Mouse (Mus musculus): ENCODE measurements around the gene Fam110a.

DNA sequence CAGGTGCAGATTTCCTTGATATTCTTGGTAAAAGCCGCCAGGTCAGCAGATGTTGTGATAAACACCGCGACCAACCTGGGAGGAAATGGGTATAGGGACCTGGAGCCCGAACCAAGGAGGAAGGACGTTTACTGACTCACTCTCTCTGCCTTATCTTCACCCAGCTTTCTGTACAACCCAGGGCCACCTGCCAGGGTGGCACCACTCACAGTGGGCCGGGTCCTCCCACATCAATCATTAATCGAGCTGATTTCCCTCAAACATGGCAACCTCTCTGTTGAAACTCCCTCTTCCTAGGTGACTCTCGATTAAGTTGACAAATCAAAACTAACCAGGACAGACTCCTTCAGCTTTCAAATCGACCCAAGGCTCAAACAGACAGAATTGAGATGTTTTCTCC, 30.2 kb upstream of the Fam110a start:
- no peak for TF ChIP-seq CTCF (IDR thresholded peaks at IDR 0.05; ENCODE audit: control insufficient read depth, insufficient read depth, insufficient read length)
- no peak for TF ChIP-seq MYOG (IDR thresholded peaks at IDR 0.05; ENCODE audit: control insufficient read depth, extremely low read depth, insufficient read length)
- no peak for TF ChIP-seq MAX (IDR thresholded peaks at IDR 0.05)
- TF ChIP-seq CEBPB (IDR thresholded peaks at IDR 0.05; ENCODE audit: low read depth) = no peak
- no peak for TF ChIP-seq USF1 (IDR thresholded peaks at IDR 0.05; ENCODE audit: low read depth)
- TF ChIP-seq MYOD1 (IDR thresholded peaks at IDR 0.05; ENCODE audit: control insufficient read depth, insufficient read length, low read depth) = no peak

All from C2C12 (cell line).